Mouse (Mus musculus) intestine, embryonic 16.5 days (tissue): ENCODE measurements around the gene Zfp609. TPM values are rescaled to one million over a fixed set of nuclear protein-coding genes. Genes with fewer than 3 reads are reported as not detected.
"Not testable (repeated sequence)": the region's sequence is repeated elsewhere in the genome, so short reads cannot be mapped to it uniquely, and the experiment has no call there.

Experiments used
- ATAC-seq: fragments of 200-750 bp; cut with Nextera tagmentation; 2 replicates; pipeline ENCODE4 v1.8.0; 2017; ENCODE audit warnings: moderate TSS enrichment, moderate library complexity
- H3K27ac ChIP-seq: fragments of 300-500 bp; sonication (generic); 2 replicates; pipeline ENCODE4 v1.5.1; 2014; ENCODE audit warnings: mild to moderate bottlenecking, low read length
- H3K27me3 ChIP-seq: fragments of 300-500 bp; sonication (generic); replicated peaks from 2 replicates; pipeline ENCODE4 v1.6.1; 2014; ENCODE audit warnings: low read length, control low read depth, mixed read lengths; ENCODE audit not compliant: control insufficient read depth, insufficient read depth
- H3K36me3 ChIP-seq: fragments of 300-500 bp; sonication (generic); 2 replicates; pipeline ENCODE4 v1.6.1; 2014; ENCODE audit warnings: low read length, control low read depth; ENCODE audit not compliant: control insufficient read depth, insufficient read depth
- H3K4me1 ChIP-seq: fragments of 300-500 bp; sonication (generic); 2 replicates; pipeline ENCODE4 v1.6.1; 2014; ENCODE audit warnings: low read length, control low read depth, mixed read lengths; ENCODE audit not compliant: control insufficient read depth, insufficient read depth
- H3K4me2 ChIP-seq: fragments of 300-500 bp; sonication (generic); 2 replicates; pipeline ENCODE4 v1.6.1; 2014; ENCODE audit warnings: low read depth, low read length, control low read depth
- H3K4me3 ChIP-seq: fragments of 300-500 bp; sonication (generic); 2 replicates; pipeline ENCODE4 v1.5.1; 2014; ENCODE audit warnings: mild to moderate bottlenecking, low read length
- H3K9ac ChIP-seq: fragments of 300-500 bp; sonication (generic); 2 replicates; pipeline ENCODE4 v1.6.1; 2014; ENCODE audit warnings: low read depth, low read length
- H3K9me3 ChIP-seq: fragments of 300-500 bp; sonication (generic); 2 replicates; pipeline ENCODE4 v1.6.1; 2016; ENCODE audit warnings: low read length, control low read depth; ENCODE audit not compliant: control insufficient read depth
- WGBS: fragments of 180-500 bp; shearing (Covaris S2); extraction: QIAGEN DNeasy Blood & Tissue Kit; methylation state at CpG from one replicate; pipeline ENCODE4 v1.1.7; 2014; 5-methylcytosine and 5-hydroxymethylcytosine counted together
- polyA plus RNA-seq: library from polyadenylated mRNA; unstranded; fragments of >200 nt; fragmentation: Nextera tagmentation; extraction: Ambion mirVana; gene quantifications from 2 replicates; pipeline ENCODE4 v1.2.1, GENCODE M21; 2015

Zfp609 gene
- polyA plus RNA-seq, 1 experiment from 2014 or later, result 4.2 TPM

- Histone ChIP-seq H3K36me3 (no peaks in the 10 kb centered on the region), H3K27ac (no peak overlapping the region), H3K4me3 (no peak overlapping the region), H3K9ac (no peak overlapping the region), H3K4me2 (no peak overlapping the region), H3K27me3 (no peaks in the 10 kb centered on the region), H3K9me3 (no peaks in the 10 kb centered on the region), H3K4me1 (no peaks in the 10 kb centered on the region)
- no peak for ATAC-seq
- 19% methylated on average over 5 of the region's 5 CpGs for WGBS
Measured at GRCm38 (mm10) chr9:65666042-65666441, 161.3 kb downstream of the Zfp609 start.

GRCm38 (mm10) chr9:65664163-65664562, 163.2 kb downstream of the Zfp609 start:
- no peak for ATAC-seq
- Histone ChIP-seq H3K27me3 (no peaks in the 10 kb centered on the region), H3K4me3 (no peak overlapping the region), H3K36me3 (no peaks in the 10 kb centered on the region), H3K4me1 (no peaks in the 10 kb centered on the region), H3K4me2 (no peak overlapping the region), H3K27ac (no peak overlapping the region), H3K9ac (no peak overlapping the region), H3K9me3 (no peaks in the 10 kb centered on the region)
- 1% methylated on average over 3 of the region's 3 CpGs for WGBS

GRCm38 (mm10) chr9:65661493-65661892, 165.9 kb downstream of the Zfp609 start:
- H3K4me3 ChIP-seq, result no peak overlapping the region
- no peak overlapping the region for H3K9ac ChIP-seq
- no peak overlapping the region for H3K27ac ChIP-seq
- WGBS, result 65% methylated on average over 1 of the region's 1 CpGs
- H3K36me3 ChIP-seq, result no peaks in the 10 kb centered on the region
- no peak for ATAC-seq
- no peaks in the 10 kb centered on the region for H3K9me3 ChIP-seq
- H3K4me2 ChIP-seq, result no peak overlapping the region
- no peaks in the 10 kb centered on the region for H3K27me3 ChIP-seq
- no peaks in the 10 kb centered on the region for H3K4me1 ChIP-seq

GRCm38 (mm10) chr9:65661029-65661428, 166.3 kb downstream of the Zfp609 start:
- Histone ChIP-seq H3K4me2 (no peak overlapping the region), H3K36me3 (no peaks in the 10 kb centered on the region), H3K4me3 (no peak overlapping the region), H3K9ac (no peak overlapping the region), H3K4me1 (no peaks in the 10 kb centered on the region), H3K27ac (no peak overlapping the region), H3K27me3 (no peaks in the 10 kb centered on the region), H3K9me3 (no peaks in the 10 kb centered on the region)
- 70% methylated on average over 5 of the region's 5 CpGs for WGBS
- no peak for ATAC-seq

GRCm38 (mm10) chr9:65657218-65657617, 170.1 kb downstream of the Zfp609 start:
- Histone ChIP-seq H3K4me2 (no peak overlapping the region), H3K27me3 (no peaks in the 10 kb centered on the region), H3K36me3 (no peaks in the 10 kb centered on the region), H3K4me1 (no peaks in the 10 kb centered on the region), H3K4me3 (no peak overlapping the region), H3K27ac (no peak overlapping the region), H3K9ac (no peak overlapping the region), H3K9me3 (no peaks in the 10 kb centered on the region)
- 82% methylated on average over 3 of the region's 3 CpGs for WGBS
- ATAC-seq, result no peak

- no peak for ATAC-seq
- Histone ChIP-seq H3K36me3 (no peaks in the 10 kb centered on the region), H3K27me3 (no peaks in the 10 kb centered on the region), H3K27ac (no peak overlapping the region), H3K4me1 (no peaks in the 10 kb centered on the region; the same call in 1 of the 2 replicates), H3K4me3 (no peak overlapping the region), H3K9me3 (no peaks in the 10 kb centered on the region), H3K9ac (no peak overlapping the region), H3K4me2 (no peak overlapping the region)
- 77% methylated on average over 8 of the region's 8 CpGs for WGBS
Measured at GRCm38 (mm10) chr9:65655540-65655939, 171.8 kb downstream of the Zfp609 start.

GRCm38 (mm10) chr9:65654700-65655237, 172.6 kb downstream of the Zfp609 start:
- H3K27ac ChIP-seq, result no peak overlapping the region
- H3K4me3 ChIP-seq, result no peak overlapping the region
- H3K27me3 ChIP-seq, result no peaks in the 10 kb centered on the region
- WGBS, result 87% methylated on average over 3 of the region's 3 CpGs
- H3K9ac ChIP-seq, result no peak overlapping the region
- no peak overlapping the region for H3K4me2 ChIP-seq
- no peaks in the 10 kb centered on the region for H3K36me3 ChIP-seq
- H3K4me1 ChIP-seq, result peaks cover 6% of the 10 kb centered on the region
- H3K9me3 ChIP-seq, result no peaks in the 10 kb centered on the region
- no peak for ATAC-seq

- Histone ChIP-seq H3K9ac (no peak overlapping the region), H3K27ac (no peak overlapping the region), H3K4me2 (no peak overlapping the region), H3K9me3 (no peaks in the 10 kb centered on the region), H3K4me1 (peaks cover 7% of the 10 kb centered on the region), H3K27me3 (no peaks in the 10 kb centered on the region), H3K4me3 (no peak overlapping the region), H3K36me3 (no peaks in the 10 kb centered on the region)
- 92% methylated on average over 4 of the region's 4 CpGs for WGBS
- no peak for ATAC-seq
Measured at GRCm38 (mm10) chr9:65653741-65654140, 173.6 kb downstream of the Zfp609 start.

GRCm38 (mm10) chr9:65651957-65652356, 175.4 kb downstream of the Zfp609 start:
- not testable (repeated sequence) for H3K27ac ChIP-seq, ATAC-seq, H3K36me3 ChIP-seq, H3K4me3 ChIP-seq, H3K9ac ChIP-seq, H3K9me3 ChIP-seq, H3K27me3 ChIP-seq, H3K4me1 ChIP-seq, H3K4me2 ChIP-seq
- WGBS, result 94% methylated on average over 1 of the region's 1 CpGs

GRCm38 (mm10) chr9:65649997-65650396, 177.4 kb downstream of the Zfp609 start:
- ATAC-seq, result no peak
- Histone ChIP-seq H3K9me3 (no peaks in the 10 kb centered on the region), H3K4me1 (peaks cover 13% of the 10 kb centered on the region), H3K4me2 (no peak overlapping the region), H3K4me3 (no peak overlapping the region), H3K27me3 (no peaks in the 10 kb centered on the region), H3K27ac (no peak overlapping the region), H3K36me3 (no peaks in the 10 kb centered on the region), H3K9ac (no peak overlapping the region)
- 41% methylated on average over 1 of the region's 1 CpGs for WGBS
